Mouse (Mus musculus): Measurements from ENCODE around the gene Zfp618. TPM values are rescaled to one million over a fixed set of nuclear protein-coding genes. Genes with fewer than 3 reads are reported as not detected.

Gene Zfp618
- polyA plus RNA-seq, 1 experiment from 2014 or later = 2.6 TPM

DNA sequence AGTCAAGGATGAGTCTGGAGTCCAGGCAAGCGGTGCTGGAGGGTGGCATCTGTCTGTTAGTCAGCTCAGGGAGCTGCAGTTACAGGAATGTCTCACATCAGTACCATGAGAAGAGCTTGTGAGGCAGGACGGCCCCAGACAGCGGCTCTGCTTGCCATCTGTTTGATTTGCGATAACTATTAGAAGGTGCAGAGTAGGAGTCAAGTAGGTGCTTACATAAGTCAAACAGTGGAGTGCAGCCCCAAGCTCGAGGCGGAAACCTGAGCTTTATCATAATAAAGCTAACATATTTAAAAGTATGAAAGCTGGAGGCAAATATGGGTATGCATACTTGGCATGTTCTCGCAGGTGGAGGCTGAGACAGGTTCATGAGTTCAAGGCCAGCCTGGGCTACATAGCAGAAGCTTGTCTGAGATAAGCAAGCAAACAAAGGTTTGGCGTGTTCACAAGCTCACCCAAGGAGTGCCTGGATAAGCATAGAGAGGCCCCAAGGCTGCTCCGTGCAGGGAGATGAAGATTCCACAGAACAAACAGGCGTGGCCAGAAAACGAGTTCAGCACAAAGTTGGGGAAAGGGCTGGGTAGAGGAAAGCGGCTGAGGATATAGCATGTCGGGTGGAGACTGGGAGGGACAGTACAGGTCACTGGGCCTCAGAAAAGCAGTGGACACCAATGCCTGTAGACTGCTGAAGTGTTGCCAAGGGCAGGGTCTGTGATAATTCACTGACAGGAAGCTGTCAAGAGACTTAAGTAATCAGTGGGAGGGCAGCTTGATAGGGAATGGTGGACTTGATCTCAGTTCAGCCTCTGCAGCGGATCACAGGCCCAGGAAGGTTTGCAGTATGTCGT is 106.3 kb downstream of the Zfp618 start:
- Histone ChIP-seq H3K4me1 (replicated peaks; ENCODE audit: control insufficient read depth, insufficient read depth, low read length) (peaks cover 17% of the 10 kb centered on the region; the same call in 1 of the 2 replicates), H3K4me2 (replicated peaks; ENCODE audit: low read depth) (no peak overlapping the region), H3K27me3 (replicated peaks; ENCODE audit: control insufficient read depth, insufficient read depth, low read length) (no peaks in the 10 kb centered on the region), H3K36me3 (ENCODE audit: control insufficient read depth, insufficient read depth) (no peaks in the 10 kb centered on the region; the same call in 1 of the 2 replicates), H3K9me3 (ENCODE audit: control insufficient read depth) (no peaks in the 10 kb centered on the region), H3K27ac (ENCODE audit: low read depth, low read length) (peak overlapping the region; percentile 2; the same call in 1 of the 2 replicates), H3K4me3 (ENCODE audit: low read depth, low read length) (no peak overlapping the region), H3K9ac (ENCODE audit: low read depth, low read length) (no peak overlapping the region)
- 25% methylated on average over 15 of the region's 15 CpGs for WGBS
- no peak for TF ChIP-seq CTCF (IDR thresholded peaks at IDR 0.05; ENCODE audit: low read depth)
- peak; percentile 80 for ATAC-seq

- Histone ChIP-seq H3K27me3 (replicated peaks; ENCODE audit: control insufficient read depth, insufficient read depth, low read length) (no peaks in the 10 kb centered on the region), H3K9ac (ENCODE audit: low read depth, low read length) (no peak overlapping the region), H3K4me1 (replicated peaks; ENCODE audit: control insufficient read depth, insufficient read depth, low read length) (peaks cover 17% of the 10 kb centered on the region; the same call in 1 of the 2 replicates), H3K36me3 (ENCODE audit: control insufficient read depth, insufficient read depth) (no peaks in the 10 kb centered on the region; the same call in 1 of the 2 replicates), H3K4me2 (replicated peaks; ENCODE audit: low read depth) (no peak overlapping the region), H3K9me3 (ENCODE audit: control insufficient read depth) (no peaks in the 10 kb centered on the region), H3K27ac (ENCODE audit: low read depth, low read length) (no peak overlapping the region), H3K4me3 (ENCODE audit: low read depth, low read length) (no peak overlapping the region)
- ATAC-seq = no peak
- 66% methylated on average over 2 of the region's 2 CpGs for WGBS
- no peak for TF ChIP-seq CTCF (IDR thresholded peaks at IDR 0.05; ENCODE audit: low read depth)
Measured at GRCm38 (mm10) chr4:63073139-63073538, 107.8 kb downstream of the Zfp618 start.

GRCm38 (mm10) chr4:63079159-63079558 is 113.8 kb downstream of the Zfp618 start:
- no peak for ATAC-seq

DNA sequence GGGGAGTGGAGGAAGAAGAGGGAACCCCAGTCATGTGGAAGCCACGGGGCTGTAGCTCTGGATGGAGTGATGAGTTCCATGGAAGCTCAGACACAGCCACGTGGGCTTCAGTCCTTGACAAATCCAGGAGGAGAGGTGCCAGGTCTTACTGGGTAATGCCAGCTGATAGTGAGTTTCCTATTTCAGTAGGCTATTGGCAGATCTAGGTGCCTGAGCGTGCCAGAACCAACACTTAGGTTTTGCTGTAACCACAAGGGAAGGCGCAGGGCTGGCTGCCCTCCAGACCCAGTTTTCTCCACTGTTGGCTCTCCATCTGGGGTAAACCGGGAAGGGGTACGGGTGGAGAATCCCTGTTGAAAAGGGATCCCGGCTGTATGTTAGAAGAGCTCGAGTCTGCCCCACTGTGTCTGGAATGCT is 119.1 kb downstream of the Zfp618 start:
- H3K9me3 ChIP-seq (ENCODE audit: control insufficient read depth) = no peaks in the 10 kb centered on the region
- H3K27me3 ChIP-seq (replicated peaks; ENCODE audit: control insufficient read depth, insufficient read depth, low read length) = no peaks in the 10 kb centered on the region
- WGBS = 78% methylated on average over 8 of the region's 8 CpGs
- H3K4me1 ChIP-seq (replicated peaks; ENCODE audit: control insufficient read depth, insufficient read depth, low read length) = no peaks in the 10 kb centered on the region
- H3K9ac ChIP-seq (ENCODE audit: low read depth, low read length) = no peak overlapping the region
- ATAC-seq = no peak
- no peak overlapping the region for H3K27ac ChIP-seq (ENCODE audit: low read depth, low read length)
- TF ChIP-seq CTCF (IDR thresholded peaks at IDR 0.05; ENCODE audit: low read depth) = peak; percentile 37; the same call in 1 of the 2 replicates
- no peak overlapping the region for H3K4me2 ChIP-seq (replicated peaks; ENCODE audit: low read depth)
- H3K36me3 ChIP-seq (ENCODE audit: control insufficient read depth, insufficient read depth) = peaks cover 29% of the 10 kb centered on the region
- H3K4me3 ChIP-seq (ENCODE audit: low read depth, low read length) = no peak overlapping the region

More at GRCm38 (mm10) chr4:63079159-63079558, 113.8 kb downstream of the Zfp618 start:
- Histone ChIP-seq H3K36me3 (ENCODE audit: control insufficient read depth, insufficient read depth) (peaks cover 9% of the 10 kb centered on the region; the same call in 1 of the 2 replicates), H3K9me3 (ENCODE audit: control insufficient read depth) (no peaks in the 10 kb centered on the region), H3K4me3 (ENCODE audit: low read depth, low read length) (no peak overlapping the region), H3K27ac (ENCODE audit: low read depth, low read length) (no peak overlapping the region), H3K27me3 (replicated peaks; ENCODE audit: control insufficient read depth, insufficient read depth, low read length) (no peaks in the 10 kb centered on the region), H3K4me1 (replicated peaks; ENCODE audit: control insufficient read depth, insufficient read depth, low read length) (no peaks in the 10 kb centered on the region), H3K9ac (ENCODE audit: low read depth, low read length) (no peak overlapping the region), H3K4me2 (replicated peaks; ENCODE audit: low read depth) (no peak overlapping the region)
- TF ChIP-seq CTCF (IDR thresholded peaks at IDR 0.05; ENCODE audit: low read depth) = no peak
- 66% methylated on average over 7 of the region's 7 CpGs for WGBS

GRCm38 (mm10) chr4:63089484-63089883 is 124.1 kb downstream of the Zfp618 start:
- Histone ChIP-seq H3K4me2 (replicated peaks; ENCODE audit: low read depth) (no peak overlapping the region), H3K27ac (ENCODE audit: low read depth, low read length) (no peak overlapping the region), H3K4me1 (replicated peaks; ENCODE audit: control insufficient read depth, insufficient read depth, low read length) (no peaks in the 10 kb centered on the region), H3K9ac (ENCODE audit: low read depth, low read length) (no peak overlapping the region), H3K4me3 (ENCODE audit: low read depth, low read length) (no peak overlapping the region), H3K36me3 (ENCODE audit: control insufficient read depth, insufficient read depth) (peaks cover 25% of the 10 kb centered on the region), H3K9me3 (ENCODE audit: control insufficient read depth) (no peaks in the 10 kb centered on the region), H3K27me3 (replicated peaks; ENCODE audit: control insufficient read depth, insufficient read depth, low read length) (no peaks in the 10 kb centered on the region)
- no peak for TF ChIP-seq CTCF (IDR thresholded peaks at IDR 0.05; ENCODE audit: low read depth)
- no peak for ATAC-seq
- 73% methylated on average over 1 of the region's 1 CpGs for WGBS

GRCm38 (mm10) chr4:63091151-63091550 is 125.8 kb downstream of the Zfp618 start:
- no peak for TF ChIP-seq CTCF (IDR thresholded peaks at IDR 0.05; ENCODE audit: low read depth)
- Histone ChIP-seq H3K4me3 (ENCODE audit: low read depth, low read length) (no peak overlapping the region), H3K27ac (ENCODE audit: low read depth, low read length) (no peak overlapping the region), H3K4me2 (replicated peaks; ENCODE audit: low read depth) (no peak overlapping the region), H3K27me3 (replicated peaks; ENCODE audit: control insufficient read depth, insufficient read depth, low read length) (no peaks in the 10 kb centered on the region), H3K36me3 (ENCODE audit: control insufficient read depth, insufficient read depth) (peaks cover 24% of the 10 kb centered on the region), H3K9ac (ENCODE audit: low read depth, low read length) (no peak overlapping the region), H3K4me1 (replicated peaks; ENCODE audit: control insufficient read depth, insufficient read depth, low read length) (no peaks in the 10 kb centered on the region), H3K9me3 (ENCODE audit: control insufficient read depth) (no peaks in the 10 kb centered on the region)
- ATAC-seq = no peak
- WGBS = 70% methylated on average over 5 of the region's 5 CpGs

All from intestine, postnatal 0 days (tissue).